Mouse (Mus musculus): Measurements from ENCODE around the gene Sox13.

Sox13 gene

DNA sequence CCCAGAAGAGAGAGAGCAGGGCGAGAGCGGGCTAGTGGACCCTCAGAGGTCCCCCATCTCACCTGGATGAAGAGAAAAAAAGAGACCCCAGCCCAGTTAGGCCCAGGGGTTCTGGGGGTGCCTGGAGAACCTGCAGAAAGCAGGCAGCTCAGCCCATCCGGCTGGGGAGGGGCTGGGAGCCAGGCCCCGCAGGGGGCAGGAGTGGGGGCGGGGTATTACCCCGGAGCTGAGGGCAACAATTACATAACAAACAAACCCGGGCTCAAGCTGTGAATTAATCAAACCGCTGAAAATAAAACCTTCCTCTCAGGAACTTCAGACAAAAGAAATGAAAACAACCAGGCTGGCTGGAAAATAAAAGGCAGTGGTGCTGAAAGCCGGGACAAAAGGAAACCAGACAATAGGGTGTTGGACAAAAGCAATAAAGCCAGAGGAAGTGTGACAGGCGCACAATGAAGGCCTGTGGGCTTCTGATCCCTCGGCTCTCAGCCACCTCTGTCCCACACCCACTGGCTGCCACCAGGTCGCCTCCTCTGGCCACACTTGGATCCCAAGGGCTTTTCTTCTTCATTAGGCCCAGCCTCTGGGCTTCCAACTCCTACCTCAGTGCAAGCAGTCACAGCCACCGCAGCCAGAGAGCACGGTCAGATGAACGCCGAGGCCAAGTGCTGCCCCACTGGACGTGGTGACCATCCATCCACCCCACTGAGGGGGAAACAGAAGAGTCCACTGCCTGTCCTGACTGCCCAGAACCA is 26.5 kb downstream of the Sox13 start:
- no peak for DNase-seq (ENCODE audit: low spot score)

- DNase-seq (ENCODE audit: low spot score), result no peak
Measured at GRCm38 (mm10) chr1:133397094-133397482, 27.1 kb downstream of the Sox13 start.

DNA sequence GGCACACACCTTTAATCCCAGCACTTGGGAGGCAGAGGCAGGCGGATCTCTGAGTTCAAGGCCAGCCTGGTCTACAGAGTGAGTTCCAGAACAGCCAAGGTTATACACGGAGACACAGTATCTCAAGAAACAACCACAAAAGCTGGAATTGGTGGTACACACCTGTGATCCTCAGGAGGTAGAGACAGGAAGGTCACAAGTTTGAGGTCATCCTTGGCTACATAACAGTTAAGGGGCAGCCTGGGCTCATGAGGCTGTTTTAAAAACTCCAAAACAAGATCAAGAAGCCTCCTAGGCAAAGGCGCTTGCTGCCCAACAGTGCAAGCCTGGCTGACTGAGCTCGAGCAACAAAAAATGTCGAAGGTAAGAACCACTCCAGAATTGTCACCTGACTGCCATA is 27.5 kb downstream of the Sox13 start:
- no peak for DNase-seq (ENCODE audit: low spot score)

GRCm38 (mm10) chr1:133394702-133395101 is 29.5 kb downstream of the Sox13 start:
- no peak for DNase-seq (ENCODE audit: low spot score)

- DNase-seq (ENCODE audit: low spot score), result no peak
Measured at GRCm38 (mm10) chr1:133387539-133388268, 36.5 kb downstream of the Sox13 start.

DNA sequence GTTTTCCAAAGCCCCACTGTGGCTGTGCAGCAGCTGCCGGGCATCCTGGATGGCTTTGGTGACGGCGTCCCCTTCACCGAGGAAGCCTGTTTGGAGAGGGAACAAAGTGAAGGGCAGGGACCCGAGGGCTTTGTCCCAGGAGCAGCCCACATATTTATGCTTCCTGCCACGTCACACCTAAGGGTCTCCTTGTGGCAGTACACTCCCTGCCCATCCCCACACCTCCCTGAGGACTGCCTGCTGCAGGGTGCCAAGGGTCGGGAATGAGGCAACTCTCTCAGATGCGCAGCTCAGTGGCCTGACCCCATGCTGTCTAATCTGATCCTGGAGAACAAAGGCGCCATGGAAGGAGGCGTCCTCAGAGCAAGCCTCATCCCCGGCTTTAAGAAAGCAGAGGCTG is 38.0 kb downstream of the Sox13 start:
- DNase-seq (ENCODE audit: low spot score), result no peak

DNA sequence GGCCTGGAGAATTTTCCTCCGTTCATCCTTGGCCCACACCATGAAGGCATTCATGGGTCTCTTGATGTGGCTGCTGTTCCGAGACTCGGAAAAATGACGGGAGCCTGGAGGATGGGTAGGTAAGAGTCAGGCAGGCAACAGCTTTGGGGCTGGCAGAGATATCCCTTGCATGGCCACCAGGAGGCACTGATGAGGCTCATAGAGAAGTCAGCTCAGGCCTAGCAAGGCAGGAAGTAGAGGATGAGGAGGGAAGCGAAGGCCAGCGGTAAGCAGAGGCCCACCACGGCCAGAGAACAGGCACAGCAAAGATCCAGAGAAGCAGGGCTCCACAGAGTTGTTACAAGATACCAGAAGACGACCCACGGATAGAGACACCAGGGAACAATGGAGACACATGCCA is 38.7 kb downstream of the Sox13 start:
- DNase-seq (ENCODE audit: low spot score), result peak; percentile 75

DNA sequence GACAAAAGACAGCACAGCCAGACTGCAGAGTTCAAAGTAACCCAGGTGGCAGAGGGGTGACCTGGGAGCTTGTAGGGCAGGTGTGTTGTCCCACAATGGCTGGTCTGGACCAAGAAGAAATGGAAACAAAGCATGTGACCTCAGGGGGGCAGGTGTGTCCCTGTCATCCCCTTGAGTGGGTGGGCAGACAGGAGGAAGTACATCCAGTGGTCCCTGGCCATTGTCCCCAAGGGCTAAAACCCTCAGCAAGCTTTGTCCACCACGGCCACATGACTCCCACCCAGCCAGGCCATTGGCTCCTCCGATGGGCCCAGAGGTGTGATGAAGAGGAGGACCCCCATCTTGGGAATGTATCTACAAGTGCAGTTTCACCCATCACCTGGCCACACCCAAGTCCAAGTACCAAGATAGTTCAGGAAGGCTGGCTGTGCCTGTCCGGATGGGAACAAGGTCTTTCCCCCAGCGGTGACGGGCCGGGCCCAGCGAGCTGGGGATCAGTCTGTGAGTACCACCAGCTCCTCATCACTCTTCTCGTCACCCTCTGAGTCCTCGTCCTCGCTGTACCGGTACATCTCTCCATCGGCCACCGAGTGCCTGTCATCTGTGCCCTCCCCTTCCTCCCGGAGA is 40.9 kb downstream of the Sox13 start:
- no peak for DNase-seq (ENCODE audit: low spot score)

DNA sequence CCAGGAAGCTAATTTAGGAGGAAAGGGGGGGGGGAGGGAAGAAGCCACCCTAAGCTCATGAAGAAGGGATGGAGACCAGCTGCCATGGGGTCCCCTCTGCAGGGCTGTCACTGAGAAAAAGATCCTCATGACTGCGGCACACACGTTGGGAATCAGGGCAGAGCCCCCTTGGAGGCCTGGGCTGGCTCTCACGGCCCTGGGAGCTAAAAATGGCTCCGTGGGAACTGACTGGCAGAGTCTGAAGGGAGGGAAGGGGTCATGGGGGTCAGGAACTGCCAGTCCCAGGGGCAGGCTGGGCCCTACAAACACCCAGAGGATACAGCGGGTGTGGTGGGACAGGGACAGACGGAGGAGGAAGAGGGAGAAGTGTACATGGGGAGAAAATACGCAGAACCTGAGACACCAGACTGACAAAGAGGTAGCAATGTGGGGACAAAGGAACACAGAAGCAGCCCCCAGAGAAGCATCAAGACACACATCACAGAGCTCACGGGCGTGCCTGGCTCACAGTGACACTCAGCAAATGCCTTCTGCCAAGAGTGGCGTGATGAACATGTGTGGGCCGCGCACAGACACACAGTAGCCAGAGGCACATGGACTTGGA is 41.5 kb downstream of the Sox13 start:
- DNase-seq (ENCODE audit: low spot score), result no peak

DNA sequence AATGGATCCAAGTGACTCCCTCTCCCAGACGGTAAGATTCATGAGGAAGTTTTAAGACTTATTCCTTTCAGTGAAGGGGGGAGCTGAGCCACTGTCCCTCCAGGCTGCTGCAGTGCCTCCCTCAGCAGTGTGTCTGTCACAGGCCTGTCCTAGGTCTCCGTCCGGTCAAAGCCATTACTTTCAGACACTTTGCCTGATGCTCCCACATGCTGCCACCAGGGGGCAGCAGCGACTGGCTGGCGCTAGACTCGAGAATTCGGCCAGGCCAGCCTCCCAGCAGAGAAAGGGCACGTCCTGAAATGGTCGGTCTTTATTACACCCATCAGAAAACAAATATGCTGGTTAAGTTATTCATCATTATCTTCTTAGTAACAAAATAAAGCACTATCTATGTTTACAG is 42.2 kb downstream of the Sox13 start:
- peak; percentile 16 for DNase-seq (ENCODE audit: low spot score)

GRCm38 (mm10) chr1:133380347-133381065 is 43.7 kb downstream of the Sox13 start:
- DNase-seq (ENCODE audit: low spot score), result peak; percentile 12

DNA sequence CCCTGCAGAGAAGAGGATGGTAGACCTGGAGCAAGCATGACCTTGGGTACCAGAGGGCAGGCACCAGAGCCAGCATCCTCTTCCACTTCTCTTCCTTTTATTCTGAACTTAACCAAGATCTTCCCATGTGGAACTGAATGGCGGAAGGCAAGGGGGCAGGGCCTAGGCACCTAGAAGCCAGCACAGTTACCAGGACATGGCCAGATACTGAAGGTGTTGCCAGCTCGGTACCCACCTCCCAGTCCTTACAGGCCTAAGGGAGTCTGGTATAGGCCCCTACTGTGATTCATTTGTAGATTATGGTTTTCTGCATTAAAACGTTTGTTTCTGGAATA is 44.2 kb downstream of the Sox13 start:
- DNase-seq (ENCODE audit: low spot score), result no peak

GRCm38 (mm10) chr1:133379254-133379985 is 44.8 kb downstream of the Sox13 start:
- no peak for DNase-seq (ENCODE audit: low spot score)

- DNase-seq (ENCODE audit: low spot score), result no peak
Measured at GRCm38 (mm10) chr1:133377547-133377946, 46.6 kb downstream of the Sox13 start.

- no peak for DNase-seq (ENCODE audit: low spot score)
Measured at GRCm38 (mm10) chr1:133375696-133376346, 48.4 kb downstream of the Sox13 start.

DNA sequence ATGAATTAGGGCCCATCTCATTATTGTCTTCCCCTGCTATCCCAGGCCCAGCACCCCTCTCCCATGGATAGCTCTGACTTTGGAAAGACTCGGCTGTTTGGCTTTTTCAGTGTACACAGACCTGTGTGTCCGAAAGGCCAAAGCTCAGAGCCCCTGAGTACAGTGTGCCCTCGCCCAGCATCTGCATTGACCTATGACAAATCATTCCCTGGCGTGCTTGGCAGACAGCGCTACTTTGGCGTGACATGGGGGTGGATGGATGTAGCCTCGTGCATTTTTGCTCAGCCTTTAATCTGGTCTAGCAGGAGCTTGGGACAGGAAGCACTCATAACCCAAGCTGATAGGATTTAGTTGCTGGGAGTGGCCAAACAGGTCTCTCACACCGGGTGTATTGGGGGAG is 52.1 kb downstream of the Sox13 start:
- DNase-seq (ENCODE audit: low spot score), result no peak

- no peak for DNase-seq (ENCODE audit: low spot score)
Measured at GRCm38 (mm10) chr1:133371431-133371830, 52.7 kb downstream of the Sox13 start.

- DNase-seq (ENCODE audit: low spot score), result no peak
Measured at GRCm38 (mm10) chr1:133370352-133370751, 53.8 kb downstream of the Sox13 start.

DNA sequence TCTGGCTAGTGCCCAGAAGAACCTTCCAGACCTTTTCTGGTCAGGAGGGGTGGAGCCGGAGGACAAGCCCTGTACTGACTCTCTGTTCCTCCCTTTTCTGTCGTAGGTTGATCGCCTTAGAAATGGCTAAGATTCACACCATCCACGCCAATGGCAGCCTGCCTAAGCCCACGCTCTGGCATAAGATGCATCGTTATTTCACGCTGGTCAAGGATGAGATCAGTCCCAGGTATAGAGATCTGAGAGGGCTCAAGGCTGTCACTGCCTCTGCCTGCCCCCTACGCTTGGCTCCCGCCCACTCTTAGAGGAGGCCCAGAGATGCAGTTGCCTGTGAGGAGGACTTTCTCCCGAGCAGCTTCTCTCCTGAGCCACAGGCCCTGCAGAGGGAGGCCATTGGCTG is 55.5 kb downstream of the Sox13 start:
- DNase-seq (ENCODE audit: low spot score), result no peak

DNA sequence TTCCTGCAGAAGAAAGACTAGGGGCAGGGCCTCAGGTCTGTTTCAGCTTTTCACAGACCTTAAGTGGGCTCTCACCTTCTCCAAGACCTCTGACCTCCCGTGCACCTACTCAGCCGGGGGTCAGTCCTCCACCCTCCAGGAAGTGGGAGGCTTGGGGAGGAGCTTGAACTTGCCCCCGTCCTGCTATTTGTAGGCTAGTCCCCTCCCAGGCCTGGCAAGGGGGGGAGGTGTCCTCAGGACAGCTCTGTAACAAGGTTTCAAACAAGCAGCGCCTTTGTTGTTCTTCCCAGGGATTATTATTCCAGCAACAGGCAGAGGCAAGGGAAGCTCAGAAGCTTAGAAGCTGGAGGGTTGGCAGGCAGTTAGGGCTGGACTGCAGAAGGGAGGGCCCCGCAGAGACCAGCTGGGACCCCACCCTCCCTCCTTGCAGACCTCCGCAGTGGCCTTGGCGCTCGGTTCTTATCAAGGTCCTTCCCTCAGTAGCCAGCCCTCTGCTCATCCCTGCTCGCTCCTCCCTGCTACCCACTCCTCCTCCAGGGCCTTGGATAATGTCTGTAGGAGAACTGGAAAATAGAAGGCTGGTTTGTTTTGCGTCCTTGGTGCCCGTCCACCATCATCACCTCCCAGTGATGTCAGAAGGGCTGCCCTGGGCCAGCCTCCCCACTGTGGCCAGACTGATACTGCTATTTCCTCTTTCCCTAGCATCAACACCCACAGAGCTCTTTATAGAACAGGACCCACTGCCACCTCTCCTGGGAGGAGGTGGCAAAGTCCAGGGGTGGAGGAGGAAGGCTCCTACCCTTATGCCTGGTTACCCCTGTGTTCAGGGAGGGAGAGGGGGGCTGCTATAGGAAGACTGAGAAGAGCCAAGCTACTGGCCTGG is 56.3 kb downstream of the Sox13 start:
- DNase-seq (ENCODE audit: low spot score), result no peak

All from T-cell, adult 2 months (primary cell).